Mouse (Mus musculus) embryo, embryonic 10 days (tissue): ENCODE measurements around the gene Smurf2.

Experiments
- DNase-seq: peaks from one replicate; pipeline ENCODE4 v3.0.0-alpha.2; 2015; ENCODE audit warnings: low spot score

Smurf2 gene

GRCm38 (mm10) chr11:106920551-106921379 is at the start of gene Smurf2:
Gene Smurf2 (minus strand): TSS chr11:106920715.
- DNase-seq = peak; percentile 87

GRCm38 (mm10) chr11:106969798-106970197 is 49.3 kb upstream of the Smurf2 start:
- no peak for DNase-seq

- DNase-seq = no peak
These were observed 47.1 kb upstream of the Smurf2 start for GRCm38 (mm10) chr11:106967630-106968029.

GRCm38 (mm10) chr11:106965881-106966280 is 45.4 kb upstream of the Smurf2 start:
- DNase-seq = no peak

- DNase-seq = no peak
These were observed 41.8 kb upstream of the Smurf2 start for GRCm38 (mm10) chr11:106962310-106962709.

- no peak for DNase-seq
These were observed 41.1 kb upstream of the Smurf2 start for GRCm38 (mm10) chr11:106961471-106962081.

GRCm38 (mm10) chr11:106959121-106959520 is 38.6 kb upstream of the Smurf2 start:
- no peak for DNase-seq

GRCm38 (mm10) chr11:106958407-106959071 is 38.0 kb upstream of the Smurf2 start:
- no peak for DNase-seq

- no peak for DNase-seq
These were observed 36.9 kb upstream of the Smurf2 start for GRCm38 (mm10) chr11:106957271-106957980.

- DNase-seq = no peak
These were observed 34.1 kb upstream of the Smurf2 start for GRCm38 (mm10) chr11:106954566-106954965.

- no peak for DNase-seq
These were observed 33.6 kb upstream of the Smurf2 start for GRCm38 (mm10) chr11:106954116-106954515.

GRCm38 (mm10) chr11:106937306-106937705 is 16.8 kb upstream of the Smurf2 start:
- no peak for DNase-seq

- DNase-seq = no peak
These were observed 9.9 kb upstream of the Smurf2 start for GRCm38 (mm10) chr11:106930366-106930765.

GRCm38 (mm10) chr11:106928935-106929334 is 8.4 kb upstream of the Smurf2 start:
- no peak for DNase-seq

- no peak for DNase-seq
These were observed 7.4 kb upstream of the Smurf2 start for GRCm38 (mm10) chr11:106927950-106928349.

- no peak for DNase-seq
These were observed 6.7 kb upstream of the Smurf2 start for GRCm38 (mm10) chr11:106927226-106927625.

GRCm38 (mm10) chr11:106926732-106927131 is 6.2 kb upstream of the Smurf2 start:
- no peak for DNase-seq

GRCm38 (mm10) chr11:106919612-106920550 is 634 bp downstream of the Smurf2 start:
- DNase-seq = peak; percentile 72

GRCm38 (mm10) chr11:106918901-106919300 is 1.6 kb downstream of the Smurf2 start:
- DNase-seq = no peak

- no peak for DNase-seq
These were observed 9.3 kb downstream of the Smurf2 start for GRCm38 (mm10) chr11:106911257-106911656.

GRCm38 (mm10) chr11:106908016-106908415 is 12.5 kb downstream of the Smurf2 start:
- DNase-seq = no peak
